ENCODE assay signal across 9 mouse cellular contexts in genomic region chr15:91165021-91165420, GRCm38 (mm10). TPM values are rescaled to one million over a fixed set of nuclear protein-coding genes. Genes with fewer than 3 reads are reported as not detected.
A peak's percentile ranks its signal among the peaks of the same experiment; 100 is the strongest.
DNase-seq lines count a peak whose midpoint lies in the region; ATAC-seq and TF ChIP-seq lines count a peak whose summit lies in the region.
"Had no signal": no experiment of that assay in that cellular context is flagged by ENCODE, and none has a peak within 500 bp of the region (broad histone marks: within the 10 kb centered on the region; RNA-seq: fewer than 3 reads in every experiment).

No protein-coding gene starts in this region.

- no peak overlapping the region for H3K27ac ChIP-seq in kidney, adult 2 months (ENCODE audit: insufficient read depth, low read depth, low read length)
- no peak overlapping the region for H3K27ac ChIP-seq in liver, adult 2 months (replicated peaks; ENCODE audit: insufficient read depth, low read depth, low read length)
- H3K27ac ChIP-seq in neural tube, embryonic 13.5 days (replicated peaks): no peak overlapping the region
- H3K27ac ChIP-seq: heart, embryonic 15.5 days had no signal

- peak; percentile 53; the same call in 1 of the 2 replicates for ATAC-seq in neural tube, embryonic 13.5 days (ENCODE audit: low read depth)

- H3K36me3 ChIP-seq in kidney, adult 2 months (ENCODE audit: control insufficient read depth, insufficient read depth, low read length): no peaks in the 10 kb centered on the region
- no peaks in the 10 kb centered on the region for H3K36me3 ChIP-seq in liver, adult 2 months (ENCODE audit: control insufficient read depth, insufficient read depth, low read length)
- H3K36me3 ChIP-seq in neural tube, embryonic 13.5 days: no peaks in the 10 kb centered on the region
- H3K36me3 ChIP-seq: heart, embryonic 15.5 days had no signal

- no peak overlapping the region for H3K4me3 ChIP-seq in kidney, adult 2 months (ENCODE audit: insufficient read depth, low read depth, low read length)
- H3K4me3 ChIP-seq in liver, adult 2 months (ENCODE audit: insufficient read depth, low read depth, low read length): no peak overlapping the region
- H3K4me3 ChIP-seq in neural tube, embryonic 13.5 days: no peak overlapping the region
- H3K4me3 ChIP-seq: heart, embryonic 15.5 days had no signal

- H3K9me3 ChIP-seq in neural tube, embryonic 13.5 days: no peaks in the 10 kb centered on the region
- H3K9me3 ChIP-seq: heart, embryonic 15.5 days had no signal

- WGBS in kidney, adult 2 months: 18% methylated on average over 5 of the region's 5 CpGs
- 52% methylated on average over 5 of the region's 5 CpGs for WGBS in liver, adult 2 months
- WGBS in neural tube, embryonic 13.5 days: 2% methylated on average over 5 of the region's 5 CpGs

- peak; percentile 14 for DNase-seq in ovary, postnatal 36 days (ENCODE audit: low spot score)
- no peak for DNase-seq in ovary, adult 18-20 months (ENCODE audit: low spot score)
- DNase-seq in embryo, embryonic 10 days (ENCODE audit: low spot score): peak; percentile 66
- DNase-seq in kidney, adult 2 months: peak; percentile 32
- DNase-seq in liver, adult 2 months (ENCODE audit: extremely low read depth, low read depth, low spot score): peak; percentile 38
- no peak for DNase-seq in testis, postnatal 14 days (ENCODE audit: low spot score)
- DNase-seq in gastrocnemius, adult 18-20 months (ENCODE audit: low spot score): no peak

- no peak overlapping the region for H3K9ac ChIP-seq in liver, adult 2 months (ENCODE audit: low read depth, low read length)
- H3K9ac ChIP-seq in neural tube, embryonic 13.5 days: 0 out of 2 replicates have a peak overlapping the region, but pooled peaks have one; percentile 45
- H3K9ac ChIP-seq: heart, embryonic 15.5 days had no signal

- H3K4me2 ChIP-seq in neural tube, embryonic 13.5 days: no peak overlapping the region
- H3K4me2 ChIP-seq: heart, embryonic 15.5 days had no signal

- no peaks in the 10 kb centered on the region for H3K4me1 ChIP-seq in kidney, adult 2 months (ENCODE audit: control insufficient read depth, insufficient read depth, low read length)
- H3K4me1 ChIP-seq in liver, adult 2 months (ENCODE audit: control insufficient read depth, insufficient read depth, low read length): no peaks in the 10 kb centered on the region
- 0 out of 2 replicates have a peak, but pooled peaks cover 4% of the 10 kb centered on the region for H3K4me1 ChIP-seq in neural tube, embryonic 13.5 days (replicated peaks)
- H3K4me1 ChIP-seq: heart, embryonic 15.5 days had no signal

- no peaks in the 10 kb centered on the region for H3K79me2 ChIP-seq in liver, adult 2 months (ENCODE audit: control insufficient read depth, insufficient read depth, low read length)

- H3K27me3 ChIP-seq in kidney, adult 2 months (replicated peaks; ENCODE audit: control insufficient read depth, insufficient read depth, low read length): no peaks in the 10 kb centered on the region
- H3K27me3 ChIP-seq in liver, adult 2 months (ENCODE audit: control insufficient read depth, insufficient read depth, low read length): no peaks in the 10 kb centered on the region
- no peaks in the 10 kb centered on the region for H3K27me3 ChIP-seq in neural tube, embryonic 13.5 days
- H3K27me3 ChIP-seq: heart, embryonic 15.5 days had no signal

- peak; percentile 57 for TF ChIP-seq CTCF in kidney, adult 2 months (conservative IDR thresholded peaks at IDR 0.05; ENCODE audit: insufficient read depth, insufficient read length, low read depth, low read length)
- TF ChIP-seq CTCF in liver, adult 2 months (IDR thresholded peaks at IDR 0.05; ENCODE audit: low read depth, low read length): peak; percentile 53

- no peak for TF ChIP-seq POLR2A in kidney, adult 2 months (IDR thresholded peaks at IDR 0.05; ENCODE audit: low read depth, low read length)
- TF ChIP-seq POLR2A in liver, adult 2 months (IDR thresholded peaks at IDR 0.05; ENCODE audit: extremely low read depth, insufficient read depth, low read length): no peak

RNA-seq across cellular contexts. Expression of gene Abcd2, which starts 26.6 kb away (rescaled TPM):
- 2.5 and 3.7 TPM in 2 replicates for polyA plus RNA-seq in kidney, adult 2 months (2012; rRNA removed)
- total RNA-seq in liver, adult 2 months (2014; rRNA removed): 42.0 and 54.2 TPM in 2 replicates
- 5.6 and 7.0 TPM in 2 replicates for polyA plus RNA-seq in liver, adult 2 months (2012; rRNA removed)
- 6.3 and 7.0 TPM in 2 replicates for polyA plus RNA-seq in neural tube, embryonic 13.5 days (2015; fragmentation: Nextera tagmentation; extraction: Ambion mirVana)
- total RNA-seq in gastrocnemius, adult 18-20 months (2021): 10 to 100 TPM; 19.5 to 19.6 TPM

RNA-seq across cellular contexts. Expression of gene CN725425, which starts 34.3 kb away (rescaled TPM):
- polyA plus RNA-seq in kidney, adult 2 months (2012; rRNA removed): not detected in 2 replicates
- total RNA-seq in liver, adult 2 months (2014; rRNA removed): not detected in 2 replicates
- not detected in 2 replicates for polyA plus RNA-seq in liver, adult 2 months (2012; rRNA removed)
- polyA plus RNA-seq in neural tube, embryonic 13.5 days (2015; fragmentation: Nextera tagmentation; extraction: Ambion mirVana): not detected in 2 replicates
- total RNA-seq in gastrocnemius, adult 18-20 months (2021): not detected
- polyA plus RNA-seq: heart, embryonic 15.5 days had no signal

Comparison
In these comparisons a context has a peak if more than half of its experiments do, and no peak if none do; other contexts are left out.
1. DNase-seq: peak in ovary, postnatal 36 days (single experiment), embryo, embryonic 10 days (single experiment), kidney, adult 2 months (single experiment) and liver, adult 2 months (single experiment); none in ovary, adult 18-20 months (single experiment), testis, postnatal 14 days (single experiment) and gastrocnemius, adult 18-20 months (single experiment).